Mouse (Mus musculus): Measurements from ENCODE around the gene Abtb1.

DNA sequence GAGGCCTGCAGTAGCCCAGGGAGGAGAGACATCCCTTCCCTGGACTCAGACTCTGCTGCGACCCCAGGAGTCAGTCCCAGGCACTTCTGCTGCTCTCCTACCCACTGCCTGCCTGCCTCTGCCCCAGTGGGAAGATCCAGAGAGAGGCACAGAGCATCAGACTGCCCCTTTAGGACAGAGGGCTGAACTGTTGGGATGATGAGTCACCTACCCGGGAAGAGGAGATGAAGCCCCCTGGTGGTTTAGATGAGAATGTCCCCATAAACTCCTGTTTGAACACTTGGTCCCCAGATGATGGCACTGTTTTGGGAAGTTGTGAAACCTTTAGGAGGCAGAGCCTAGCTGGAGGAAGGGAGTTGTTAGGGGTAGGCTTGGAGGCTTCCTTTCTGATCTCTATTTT lies 19.1 kb upstream of the Abtb1 start:
- TF ChIP-seq CTCF (IDR thresholded peaks at IDR 0.05; ENCODE audit: low read depth) (peak; percentile 92), EP300 (optimal IDR thresholded peaks at IDR 0.05) (no peak)
